Mouse (Mus musculus): ENCODE results near the gene Mta2. TPM values are rescaled to one million over a fixed set of nuclear protein-coding genes. Genes with fewer than 3 reads are reported as not detected.
A peak's percentile ranks its signal among the peaks of the same experiment; 100 is the strongest.

Mta2 gene
- polyA plus RNA-seq, 1 experiment from 2014 or later, result 81.8 TPM

DNA sequence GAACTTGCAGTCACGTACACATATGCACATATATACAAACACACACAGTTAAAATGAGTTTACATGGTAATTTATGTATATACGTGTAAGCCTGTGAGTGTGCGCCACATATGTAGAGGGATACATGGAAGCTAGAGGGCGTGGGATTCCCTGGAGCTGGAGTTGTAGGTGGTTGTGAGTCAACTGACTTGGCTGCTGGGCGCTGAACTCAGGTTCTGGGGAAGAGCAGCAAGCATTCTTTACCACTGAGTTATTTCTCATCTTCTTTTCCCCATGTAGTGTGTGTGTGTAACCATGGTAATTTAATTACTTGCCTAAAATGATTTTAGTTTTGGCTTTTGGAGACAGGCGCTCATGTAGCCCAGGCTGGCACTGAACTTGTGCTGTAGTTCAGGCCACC is 54.9 kb downstream of the Mta2 start:
- ATAC-seq, result no peak
- DNase-seq (ENCODE audit: low spot score), result peak; percentile 20
- no peak overlapping the region for H3K4me2 ChIP-seq (replicated peaks; ENCODE audit: low read depth, low read length)
- H3K4me1 ChIP-seq (ENCODE audit: insufficient read depth, low read depth, low read length), result peaks cover 49% of the 10 kb centered on the region
- H3K4me3 ChIP-seq (ENCODE audit: low read depth, low read length), result no peak overlapping the region
- WGBS, result 82% methylated on average over 6 of the region's 6 CpGs
- TF ChIP-seq CTCF (IDR thresholded peaks at IDR 0.05), result peak; percentile 29
- TF ChIP-seq EP300 (IDR thresholded peaks at IDR 0.05), result no peak
- no peaks in the 10 kb centered on the region for H3K9me3 ChIP-seq (ENCODE audit: low read length)
- H3K36me3 ChIP-seq (ENCODE audit: insufficient read depth, low read length), result peaks cover 18% of the 10 kb centered on the region; the same call in 1 of the 2 replicates
- peak overlapping the region; percentile 84 for H3K27ac ChIP-seq (ENCODE audit: low read length)
- H3K9ac ChIP-seq (replicated peaks; ENCODE audit: low read depth), result no peak overlapping the region
- H3K27me3 ChIP-seq (replicated peaks; ENCODE audit: insufficient read depth, low read length), result no peaks in the 10 kb centered on the region

DNA sequence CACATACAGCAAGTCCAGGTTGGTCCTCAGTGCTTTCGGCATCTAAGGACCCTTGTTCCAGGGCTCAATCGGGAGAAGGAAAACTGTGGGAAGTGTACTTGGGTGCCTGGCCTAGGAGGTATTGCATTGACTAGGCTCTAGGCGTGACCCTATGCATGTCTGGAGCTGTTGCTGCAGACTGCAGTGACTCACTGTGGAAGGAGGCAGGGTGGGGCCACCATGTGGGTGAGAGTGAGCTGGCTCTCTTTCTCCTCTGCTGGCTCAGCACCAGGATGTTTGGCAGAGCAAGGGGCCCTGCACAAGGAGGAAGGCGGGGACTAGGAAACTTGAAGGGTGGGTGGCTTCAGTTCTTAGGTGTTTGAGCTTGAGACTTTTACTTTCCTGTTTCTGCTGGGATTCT is 55.9 kb downstream of the Mta2 start:
- 10% methylated on average over 4 of the region's 4 CpGs for WGBS
- no peaks in the 10 kb centered on the region for H3K9me3 ChIP-seq (ENCODE audit: low read length)
- peaks cover 28% of the 10 kb centered on the region for H3K36me3 ChIP-seq (ENCODE audit: insufficient read depth, low read length)
- peak overlapping the region; percentile 38 for H3K4me2 ChIP-seq (replicated peaks; ENCODE audit: low read depth, low read length)
- peak overlapping the region; percentile 84 for H3K27ac ChIP-seq (ENCODE audit: low read length)
- TF ChIP-seq CTCF (IDR thresholded peaks at IDR 0.05) (peak; percentile 40), EP300 (IDR thresholded peaks at IDR 0.05) (peak; percentile 78)
- peaks cover 40% of the 10 kb centered on the region for H3K4me1 ChIP-seq (ENCODE audit: insufficient read depth, low read depth, low read length)
- H3K27me3 ChIP-seq (replicated peaks; ENCODE audit: insufficient read depth, low read length), result no peaks in the 10 kb centered on the region
- peak; percentile 98 for DNase-seq (ENCODE audit: low spot score)
- ATAC-seq, result peak; percentile 97
- H3K4me3 ChIP-seq (ENCODE audit: low read depth, low read length), result no peak overlapping the region
- H3K9ac ChIP-seq (replicated peaks; ENCODE audit: low read depth), result no peak overlapping the region

DNA sequence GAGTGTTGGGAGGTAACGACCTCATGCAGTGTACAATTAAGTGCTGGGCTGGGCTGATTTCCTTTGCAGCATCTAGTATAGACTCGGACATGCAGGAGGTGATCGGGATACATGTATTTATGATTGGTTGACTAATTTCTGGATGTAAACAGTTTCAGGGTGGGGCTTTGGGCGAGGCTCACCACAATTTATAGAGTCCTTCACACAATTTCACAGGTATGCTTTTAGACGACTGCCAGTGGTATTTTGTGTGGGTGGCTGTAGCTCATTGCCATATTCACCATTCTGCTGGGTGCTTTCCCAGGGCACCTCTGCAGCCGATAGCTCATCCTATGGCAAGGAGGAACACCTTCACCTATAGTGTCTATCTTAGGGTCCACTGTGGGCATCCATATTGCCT is 56.9 kb downstream of the Mta2 start:
- no peak for DNase-seq (ENCODE audit: low spot score)
- H3K4me3 ChIP-seq (ENCODE audit: low read depth, low read length), result no peak overlapping the region
- H3K9ac ChIP-seq (replicated peaks; ENCODE audit: low read depth), result no peak overlapping the region
- no peaks in the 10 kb centered on the region for H3K9me3 ChIP-seq (ENCODE audit: low read length)
- WGBS, result 60% methylated on average over 6 of the region's 6 CpGs
- TF ChIP-seq CTCF (IDR thresholded peaks at IDR 0.05), result no peak
- TF ChIP-seq EP300 (IDR thresholded peaks at IDR 0.05), result no peak
- H3K27me3 ChIP-seq (replicated peaks; ENCODE audit: insufficient read depth, low read length), result no peaks in the 10 kb centered on the region
- H3K4me1 ChIP-seq (ENCODE audit: insufficient read depth, low read depth, low read length), result peaks cover 31% of the 10 kb centered on the region
- peaks cover 38% of the 10 kb centered on the region for H3K36me3 ChIP-seq (ENCODE audit: insufficient read depth, low read length)
- ATAC-seq, result no peak
- H3K4me2 ChIP-seq (replicated peaks; ENCODE audit: low read depth, low read length), result peak overlapping the region; percentile 38
- peak overlapping the region; percentile 84 for H3K27ac ChIP-seq (ENCODE audit: low read length)

DNA sequence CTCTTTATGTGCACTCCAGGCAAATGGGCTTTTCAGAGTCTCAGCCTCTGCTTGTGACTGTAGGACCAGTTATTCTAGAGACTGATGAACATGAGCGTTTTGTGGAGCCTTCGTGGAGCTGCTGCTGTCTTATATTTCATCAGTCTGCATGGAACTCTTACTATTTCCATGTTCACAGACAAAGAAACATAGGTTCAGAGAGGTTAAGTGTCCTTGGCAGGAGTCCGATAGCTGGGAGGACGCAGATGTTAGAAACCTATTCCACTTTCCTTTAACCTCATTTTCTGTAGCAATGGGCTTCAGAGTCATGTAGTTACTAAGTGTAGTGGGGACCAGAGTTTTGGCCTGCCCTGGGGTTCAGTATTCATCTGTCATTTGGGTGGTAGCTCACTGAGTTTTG is 57.5 kb downstream of the Mta2 start:
- 50% methylated on average over 4 of the region's 4 CpGs for WGBS
- peak overlapping the region; percentile 20; the same call in 1 of the 2 replicates for H3K27ac ChIP-seq (ENCODE audit: low read length)
- TF ChIP-seq EP300 (IDR thresholded peaks at IDR 0.05) (no peak), CTCF (IDR thresholded peaks at IDR 0.05) (no peak)
- no peaks in the 10 kb centered on the region for H3K27me3 ChIP-seq (replicated peaks; ENCODE audit: insufficient read depth, low read length)
- H3K9me3 ChIP-seq (ENCODE audit: low read length), result no peaks in the 10 kb centered on the region
- H3K4me1 ChIP-seq (ENCODE audit: insufficient read depth, low read depth, low read length), result peaks cover 27% of the 10 kb centered on the region
- peak; percentile 36 for DNase-seq (ENCODE audit: low spot score)
- 0 out of 2 replicates have a peak overlapping the region, but pooled peaks have one; percentile 25 for H3K4me2 ChIP-seq (replicated peaks; ENCODE audit: low read depth, low read length)
- H3K36me3 ChIP-seq (ENCODE audit: insufficient read depth, low read length), result peaks cover 44% of the 10 kb centered on the region
- no peak overlapping the region for H3K9ac ChIP-seq (replicated peaks; ENCODE audit: low read depth)
- no peak overlapping the region for H3K4me3 ChIP-seq (ENCODE audit: low read depth, low read length)
- no peak for ATAC-seq

Other genes with a start within 250 kb of the Mta2 start
- 91.8 and 97.9 TPM in 2 replicates for gene Slc3a2, start 218.5 kb upstream of the Mta2 start, polyA plus RNA-seq (2015; fragmentation: Nextera tagmentation; extraction: Ambion mirVana)
- 45.3 and 48.7 TPM in 2 replicates for gene Wdr74, start 206.0 kb upstream of the Mta2 start, polyA plus RNA-seq (2015; fragmentation: Nextera tagmentation; extraction: Ambion mirVana)
- 0.75 and 0.82 TPM in 2 replicates for gene 1700092M07Rik, start 201.2 kb upstream of the Mta2 start, polyA plus RNA-seq (2015; fragmentation: Nextera tagmentation; extraction: Ambion mirVana)
- gene Stx5a, start 200.5 kb upstream of the Mta2 start, polyA plus RNA-seq (2015; fragmentation: Nextera tagmentation; extraction: Ambion mirVana), result 130 and 143 TPM in 2 replicates
- gene Nxf1, start 184.8 kb upstream of the Mta2 start, polyA plus RNA-seq (2015; fragmentation: Nextera tagmentation; extraction: Ambion mirVana), result 88.8 and 89.7 TPM in 2 replicates
- gene Tmem223, start 170.9 kb upstream of the Mta2 start, polyA plus RNA-seq (2015; fragmentation: Nextera tagmentation; extraction: Ambion mirVana), result 157 and 159 TPM in 2 replicates
- 114 and 127 TPM in 2 replicates for gene Tmem179b, start 167.4 kb upstream of the Mta2 start, polyA plus RNA-seq (2015; fragmentation: Nextera tagmentation; extraction: Ambion mirVana)
- gene Taf6l, start 155.5 kb upstream of the Mta2 start, polyA plus RNA-seq (2015; fragmentation: Nextera tagmentation; extraction: Ambion mirVana), result 11.8 and 12.9 TPM in 2 replicates
- 110 and 123 TPM in 2 replicates for gene Polr2g, start 143.3 kb upstream of the Mta2 start, polyA plus RNA-seq (2015; fragmentation: Nextera tagmentation; extraction: Ambion mirVana)
- 2.3 and 2.6 TPM in 2 replicates for gene Zbtb3, start 139.3 kb upstream of the Mta2 start, polyA plus RNA-seq (2015; fragmentation: Nextera tagmentation; extraction: Ambion mirVana)
- gene Ttc9c, start 122.5 kb upstream of the Mta2 start, polyA plus RNA-seq (2015; fragmentation: Nextera tagmentation; extraction: Ambion mirVana), result 21.4 and 22.8 TPM in 2 replicates
- 4.3 and 5.3 TPM in 2 replicates for gene Hnrnpul2, start 121.9 kb upstream of the Mta2 start, polyA plus RNA-seq (2015; fragmentation: Nextera tagmentation; extraction: Ambion mirVana)
- gene AC129217.1, start 112.1 kb upstream of the Mta2 start, polyA plus RNA-seq (2015; fragmentation: Nextera tagmentation; extraction: Ambion mirVana), result not detected in 2 replicates
- gene Bscl2, start 104.4 kb upstream of the Mta2 start, polyA plus RNA-seq (2015; fragmentation: Nextera tagmentation; extraction: Ambion mirVana), result 66.3 and 66.8 TPM in 2 replicates
- gene Gng3, start 102.7 kb upstream of the Mta2 start, polyA plus RNA-seq (2015; fragmentation: Nextera tagmentation; extraction: Ambion mirVana), result 0.35 and 0.46 TPM in 2 replicates
- 1.7 and 1.9 TPM in 2 replicates for gene Lrrn4cl, start 91.1 kb upstream of the Mta2 start, polyA plus RNA-seq (2015; fragmentation: Nextera tagmentation; extraction: Ambion mirVana)
- gene Ubxn1, start 70.4 kb upstream of the Mta2 start, polyA plus RNA-seq (2015; fragmentation: Nextera tagmentation; extraction: Ambion mirVana), result 153 and 164 TPM in 2 replicates
- gene Uqcc3, start 61.0 kb upstream of the Mta2 start, polyA plus RNA-seq (2015; fragmentation: Nextera tagmentation; extraction: Ambion mirVana), result 75.2 and 84.3 TPM in 2 replicates
- 33.6 and 40.0 TPM in 2 replicates for gene Lbhd1, start 58.1 kb upstream of the Mta2 start, polyA plus RNA-seq (2015; fragmentation: Nextera tagmentation; extraction: Ambion mirVana)
- not detected in 2 replicates for gene Gm49403, start 57.9 kb upstream of the Mta2 start, polyA plus RNA-seq (2015; fragmentation: Nextera tagmentation; extraction: Ambion mirVana)
- 44.4 and 45.3 TPM in 2 replicates for gene 1810009A15Rik, start 53.0 kb upstream of the Mta2 start, polyA plus RNA-seq (2015; fragmentation: Nextera tagmentation; extraction: Ambion mirVana)
- gene Gm49416, start 52.9 kb upstream of the Mta2 start, polyA plus RNA-seq (2015; fragmentation: Nextera tagmentation; extraction: Ambion mirVana), result not detected in 2 replicates
- 16.6 and 16.7 TPM in 2 replicates for gene Ints5, start 48.9 kb upstream of the Mta2 start, polyA plus RNA-seq (2015; fragmentation: Nextera tagmentation; extraction: Ambion mirVana)
- gene Ganab, start 43.8 kb upstream of the Mta2 start, polyA plus RNA-seq (2015; fragmentation: Nextera tagmentation; extraction: Ambion mirVana), result 41.4 and 45.7 TPM in 2 replicates
- gene B3gat3, start 21.5 kb upstream of the Mta2 start, polyA plus RNA-seq (2015; fragmentation: Nextera tagmentation; extraction: Ambion mirVana), result 39.5 and 39.6 TPM in 2 replicates
- 4.9 and 5.7 TPM in 2 replicates for gene Rom1, start 12.5 kb upstream of the Mta2 start, polyA plus RNA-seq (2015; fragmentation: Nextera tagmentation; extraction: Ambion mirVana)
- 28.6 and 30.5 TPM in 2 replicates for gene Eml3, start 12.3 kb upstream of the Mta2 start, polyA plus RNA-seq (2015; fragmentation: Nextera tagmentation; extraction: Ambion mirVana)
- 12.8 and 13.6 TPM in 2 replicates for gene Tut1, start 12.0 kb downstream of the Mta2 start, polyA plus RNA-seq (2015; fragmentation: Nextera tagmentation; extraction: Ambion mirVana)
- gene Eef1g, start 25.2 kb downstream of the Mta2 start, polyA plus RNA-seq (2015; fragmentation: Nextera tagmentation; extraction: Ambion mirVana), result 153 and 159 TPM in 2 replicates
- 151 and 163 TPM in 2 replicates for gene Ahnak, start 47.4 kb downstream of the Mta2 start, polyA plus RNA-seq (2015; fragmentation: Nextera tagmentation; extraction: Ambion mirVana)
- gene Scgb1a1, start 146.1 kb downstream of the Mta2 start, polyA plus RNA-seq (2015; fragmentation: Nextera tagmentation; extraction: Ambion mirVana), result 26,192 and 26,425 TPM in 2 replicates
- gene Asrgl1, start 193.8 kb downstream of the Mta2 start, polyA plus RNA-seq (2015; fragmentation: Nextera tagmentation; extraction: Ambion mirVana), result 5.9 and 7.9 TPM in 2 replicates

Data from lung, postnatal 0 days (tissue).